Comparison of ENCODE assay signal across 24 mouse cellular contexts in genomic region chr7:82282011-82282410, GRCm38 (mm10). TPM values are rescaled to one million over a fixed set of nuclear protein-coding genes. Genes with fewer than 3 reads are reported as not detected.
A peak's percentile ranks its signal among the peaks of the same experiment; 100 is the strongest.
DNase-seq lines count a peak whose midpoint lies in the region; ATAC-seq and TF ChIP-seq lines count a peak whose summit lies in the region.
"Had no signal": no experiment of that assay in that cellular context is flagged by ENCODE, and none has a peak within 500 bp of the region (broad histone marks: within the 10 kb centered on the region; RNA-seq: fewer than 3 reads in every experiment).

No protein-coding gene starts in this region.

- no peaks in the 10 kb centered on the region for H3K27me3 ChIP-seq in lung, embryonic 14.5 days (ENCODE audit: insufficient read depth, low read length)
- no peaks in the 10 kb centered on the region for H3K27me3 ChIP-seq in embryonic facial prominence, embryonic 15.5 days
- H3K27me3 ChIP-seq: embryonic facial prominence, embryonic 12.5 days; forebrain, embryonic 15.5 days; Patski had no signal

- no peak overlapping the region for H3K9ac ChIP-seq in lung, embryonic 14.5 days
- H3K9ac ChIP-seq in embryonic facial prominence, embryonic 15.5 days, result no peak overlapping the region
- H3K9ac ChIP-seq: embryonic facial prominence, embryonic 12.5 days; forebrain, embryonic 15.5 days; heart, embryonic 15.5 days; hindbrain, embryonic 14.5 days had no signal

- no peak overlapping the region for H3K4me3 ChIP-seq in lung, embryonic 14.5 days (ENCODE audit: low read depth, low read length)
- no peak overlapping the region for H3K4me3 ChIP-seq in embryonic facial prominence, embryonic 15.5 days (replicated peaks)
- H3K4me3 ChIP-seq: embryonic facial prominence, embryonic 12.5 days; erythroblast, embryonic 14.5 days; forebrain, embryonic 10.5 days; forebrain, embryonic 15.5 days; gastrocnemius, adult 2 months; heart, embryonic 15.5 days; hindbrain, embryonic 10.5 days had no signal

- WGBS in lung, embryonic 14.5 days, result 61% methylated on average over 8 of the region's 8 CpGs
- WGBS in embryonic facial prominence, embryonic 15.5 days, result 50% methylated on average over 8 of the region's 8 CpGs

- ATAC-seq in frontal cortex, adult (ENCODE audit: low TSS enrichment), result peak; percentile 42
- no peak for ATAC-seq in lung, embryonic 14.5 days (ENCODE audit: insufficient read depth)
- no peak for ATAC-seq in embryonic facial prominence, embryonic 15.5 days (ENCODE audit: insufficient number of reproducible peaks, low FRiP score, low TSS enrichment, low read depth)
- no peak for ATAC-seq in inflammation-experienced regulatory T-cells, adult 6 months
- ATAC-seq: activated CD4-positive, CD25-positive, alpha-beta regulatory T cell, adult 4 months; forebrain, embryonic 15.5 days; intestine, embryonic 16.5 days; Patski had no signal

- DNase-seq in frontal cortex, postnatal 25 days (ENCODE audit: low spot score in 2 of 2), result no peak
- DNase-seq in lung, embryonic 14.5 days, result peak; percentile 50
- DNase-seq in lung, postnatal 14 days, result no peak
- DNase-seq in brain, adult 2 months (ENCODE audit: low read depth, low spot score), result peak; percentile 52
- DNase-seq: adrenal gland, postnatal 14 days; cerebellum, adult 8-10 months; cerebellum, postnatal 14 days; embryo, embryonic 11 days; gastrocnemius, adult 2 months; gastrocnemius, postnatal 25 days; heart, postnatal 14 days had no signal

- H3K9me3 ChIP-seq in lung, embryonic 14.5 days (ENCODE audit: low read depth, low read length), result no peaks in the 10 kb centered on the region
- H3K9me3 ChIP-seq in embryonic facial prominence, embryonic 15.5 days (replicated peaks), result no peaks in the 10 kb centered on the region
- H3K9me3 ChIP-seq: embryonic facial prominence, embryonic 12.5 days; forebrain, embryonic 10.5 days; forebrain, embryonic 15.5 days; heart, embryonic 15.5 days; hindbrain, embryonic 10.5 days had no signal

- no peaks in the 10 kb centered on the region for H3K4me1 ChIP-seq in lung, embryonic 14.5 days (ENCODE audit: insufficient read depth)
- H3K4me1 ChIP-seq in embryonic facial prominence, embryonic 15.5 days, result peaks cover 15% of the 10 kb centered on the region; the same call in 1 of the 2 replicates
- H3K4me1 ChIP-seq: forebrain, embryonic 10.5 days; forebrain, embryonic 15.5 days; hindbrain, embryonic 10.5 days had no signal

- no peak overlapping the region for H3K27ac ChIP-seq in lung, embryonic 14.5 days (ENCODE audit: low read depth)
- peak overlapping the region; percentile 58 for H3K27ac ChIP-seq in embryonic facial prominence, embryonic 15.5 days (replicated peaks)
- H3K27ac ChIP-seq: embryonic facial prominence, embryonic 12.5 days; forebrain, embryonic 10.5 days; forebrain, embryonic 15.5 days; gastrocnemius, adult 2 months; heart, embryonic 15.5 days; hindbrain, embryonic 10.5 days; hindbrain, embryonic 14.5 days had no signal

- no peak overlapping the region for H3K4me2 ChIP-seq in lung, embryonic 14.5 days
- no peak overlapping the region for H3K4me2 ChIP-seq in embryonic facial prominence, embryonic 15.5 days (replicated peaks)
- H3K4me2 ChIP-seq: embryonic facial prominence, embryonic 12.5 days; forebrain, embryonic 15.5 days; heart, embryonic 15.5 days; hindbrain, embryonic 14.5 days had no signal

- no peak for TF ChIP-seq CTCF in lung, embryonic 14.5 days (IDR thresholded peaks at IDR 0.05; ENCODE audit: low read depth)

- H3K36me3 ChIP-seq in lung, embryonic 14.5 days (ENCODE audit: insufficient read depth), result no peaks in the 10 kb centered on the region
- no peaks in the 10 kb centered on the region for H3K36me3 ChIP-seq in embryonic facial prominence, embryonic 15.5 days
- H3K36me3 ChIP-seq: embryonic facial prominence, embryonic 12.5 days; forebrain, embryonic 10.5 days; forebrain, embryonic 15.5 days; heart, embryonic 15.5 days; hindbrain, embryonic 10.5 days had no signal

RNA-seq across cellular contexts. Expression of gene Adamtsl3, which starts 53.5 kb away (rescaled TPM):
- 0.58 and 0.93 TPM in 2 replicates for polyA plus RNA-seq in lung, embryonic 14.5 days (2014; fragmentation: Nextera tagmentation; extraction: Ambion mirVana)
- polyA plus RNA-seq in embryonic facial prominence, embryonic 15.5 days (2015; fragmentation: Nextera tagmentation; extraction: Ambion mirVana), result 2.7 and 3.4 TPM in 2 replicates
- under 1 TPM in 1 of 3 experiments, not detected in 2; 0.16 TPM for polyA plus RNA-seq in inflammation-experienced regulatory T-cells, adult 6 months (2017; shearing (Covaris generic))
- polyA plus RNA-seq: erythroblast, embryonic 14.5 days; forebrain, embryonic 10.5 days had no signal

Comparison
In these comparisons a context has a peak if more than half of its experiments do, and no peak if none do; other contexts are left out.
1. DNase-seq: peak in lung, embryonic 14.5 days (single experiment) and brain, adult 2 months (single experiment); none in frontal cortex, postnatal 25 days (0 of 2) and lung, postnatal 14 days (single experiment).